Mouse (Mus musculus): ENCODE results near the gene Lefty1.

GRCm38 (mm10) chr1:180945001-180945980 is 10.5 kb downstream of the Lefty1 start:
- no peak for TF ChIP-seq CTCF (conservative IDR thresholded peaks at IDR 0.05; ENCODE audit: insufficient read depth, insufficient read length, low read depth, low read length)
- TF ChIP-seq POLR2A (IDR thresholded peaks at IDR 0.05; ENCODE audit: low read depth, low read length) = no peak

Data from kidney, adult 2 months (tissue).